Mouse (Mus musculus): Measurements from ENCODE around the gene Efcab1.

- TF ChIP-seq CTCF (IDR thresholded peaks at IDR 0.05; ENCODE audit: borderline replicate concordance, insufficient read depth, low read depth, low read length) (no peak), POLR2A (IDR thresholded peaks at IDR 0.05; ENCODE audit: borderline replicate concordance, insufficient read depth, low read length) (no peak)
Observed at GRCm38 (mm10) chr16:14989614-14990268, 83.3 kb downstream of the Efcab1 start.
